Mouse (Mus musculus) MN1 (cell line): ENCODE data around the gene Ttc39d.
"Not testable (repeated sequence)": the region's sequence is repeated elsewhere in the genome, so short reads cannot be mapped to it uniquely, and the experiment has no call there.

Source experiments
- DNase-seq: peaks from one replicate; pipeline ENCODE4 v3.0.0-alpha.2; 2016; ENCODE audit warnings: low spot score

The Ttc39d gene

GRCm38 (mm10) chr17:80199160-80199778 lies 8.0 kb upstream of the Ttc39d start:
- DNase-seq, result no peak

GRCm38 (mm10) chr17:80205657-80206056 lies 1.6 kb upstream of the Ttc39d start:
- peak; percentile 49 for DNase-seq

- peak; percentile 84 for DNase-seq
Measured at GRCm38 (mm10) chr17:80206301-80206670, 974 bp upstream of the Ttc39d start.

GRCm38 (mm10) chr17:80213998-80214397 lies 6.7 kb downstream of the Ttc39d start:
- not testable (repeated sequence) for DNase-seq

GRCm38 (mm10) chr17:80220131-80220530 lies 12.9 kb downstream of the Ttc39d start:
- DNase-seq, result no peak

GRCm38 (mm10) chr17:80221202-80221601 lies 13.9 kb downstream of the Ttc39d start:
- DNase-seq, result no peak

GRCm38 (mm10) chr17:80221890-80222628 lies 14.8 kb downstream of the Ttc39d start:
- peak; percentile 27 for DNase-seq

- DNase-seq, result no peak
Measured at GRCm38 (mm10) chr17:80223829-80224228, 16.6 kb downstream of the Ttc39d start.

- peak; percentile 94 for DNase-seq
Measured at GRCm38 (mm10) chr17:80224326-80225116, 17.3 kb downstream of the Ttc39d start, which contains the start of gene Gemin6. Gene Gemin6 (plus strand): TSS chr17:80224441.

- peak; percentile 25 for DNase-seq
Measured at GRCm38 (mm10) chr17:80225142-80225541, 17.9 kb downstream of the Ttc39d start.

GRCm38 (mm10) chr17:80229396-80229795 lies 22.1 kb downstream of the Ttc39d start:
- no peak for DNase-seq

- no peak for DNase-seq
Measured at GRCm38 (mm10) chr17:80233844-80234243, 26.6 kb downstream of the Ttc39d start.

- DNase-seq, result no peak
Measured at GRCm38 (mm10) chr17:80234376-80234775, 27.1 kb downstream of the Ttc39d start.

GRCm38 (mm10) chr17:80235477-80235876 lies 28.2 kb downstream of the Ttc39d start:
- DNase-seq, result no peak

- DNase-seq, result no peak
Measured at GRCm38 (mm10) chr17:80236805-80237204, 29.5 kb downstream of the Ttc39d start.

- no peak for DNase-seq
Measured at GRCm38 (mm10) chr17:80237475-80237874, 30.2 kb downstream of the Ttc39d start.

- no peak for DNase-seq
Measured at GRCm38 (mm10) chr17:80241594-80241993, 34.3 kb downstream of the Ttc39d start.

GRCm38 (mm10) chr17:80243116-80243515 lies 35.9 kb downstream of the Ttc39d start:
- DNase-seq, result no peak

GRCm38 (mm10) chr17:80252757-80253525 lies 45.7 kb downstream of the Ttc39d start:
- DNase-seq, result peak; percentile 35

GRCm38 (mm10) chr17:80254421-80254820 lies 47.2 kb downstream of the Ttc39d start:
- no peak for DNase-seq

GRCm38 (mm10) chr17:80255208-80255607 lies 47.9 kb downstream of the Ttc39d start:
- DNase-seq, result peak; percentile 89

- DNase-seq, result no peak
Measured at GRCm38 (mm10) chr17:80267065-80267464, 59.8 kb downstream of the Ttc39d start.
